Mouse (Mus musculus): ENCODE data around the gene Kctd5. TPM values are rescaled to one million over a fixed set of nuclear protein-coding genes. Genes with fewer than 3 reads are reported as not detected.

The Kctd5 gene
- polyA plus RNA-seq, 1 experiment from 2014 or later: 52.8 TPM

GRCm38 (mm10) chr17:24007391-24007790 is 65.9 kb downstream of the Kctd5 start:
- Histone ChIP-seq H3K27ac (ENCODE audit: low read depth) (no peak overlapping the region), H3K36me3 (ENCODE audit: control insufficient read depth, insufficient read depth, low read length) (no peaks in the 10 kb centered on the region)

GRCm38 (mm10) chr17:24006930-24007329 is 66.4 kb downstream of the Kctd5 start:
- no peak for ATAC-seq (replicated peaks; ENCODE audit: low FRiP score, low TSS enrichment, low read depth)
- no peaks in the 10 kb centered on the region for H3K9me3 ChIP-seq (ENCODE audit: control insufficient read depth, low read length)

More at GRCm38 (mm10) chr17:24007391-24007790, 65.9 kb downstream of the Kctd5 start:
- Histone ChIP-seq H3K27me3 (replicated peaks; ENCODE audit: control insufficient read depth, insufficient read depth, low read length) (no peaks in the 10 kb centered on the region), H3K4me1 (replicated peaks; ENCODE audit: control insufficient read depth, insufficient read depth, low read length) (no peaks in the 10 kb centered on the region), H3K9me3 (ENCODE audit: control insufficient read depth, low read length) (no peaks in the 10 kb centered on the region), H3K4me3 (ENCODE audit: low read depth, low read length) (no peak overlapping the region), H3K4me2 (ENCODE audit: low read length) (no peak overlapping the region), H3K9ac (ENCODE audit: low read length) (no peak overlapping the region)
- 64% methylated on average over 1 of the region's 1 CpGs for WGBS
- peak; percentile 62; the same call in 1 of the 2 replicates for ATAC-seq (replicated peaks; ENCODE audit: low FRiP score, low TSS enrichment, low read depth)
- DNase-seq (ENCODE audit: low spot score): no peak

GRCm38 (mm10) chr17:24005049-24005448 is 68.2 kb downstream of the Kctd5 start:
- H3K27me3 ChIP-seq (replicated peaks; ENCODE audit: control insufficient read depth, insufficient read depth, low read length): no peaks in the 10 kb centered on the region

More at GRCm38 (mm10) chr17:24006930-24007329, 66.4 kb downstream of the Kctd5 start:
- Histone ChIP-seq H3K4me2 (ENCODE audit: low read length) (no peak overlapping the region), H3K9ac (ENCODE audit: low read length) (no peak overlapping the region), H3K27me3 (replicated peaks; ENCODE audit: control insufficient read depth, insufficient read depth, low read length) (no peaks in the 10 kb centered on the region), H3K4me3 (ENCODE audit: low read depth, low read length) (no peak overlapping the region), H3K4me1 (replicated peaks; ENCODE audit: control insufficient read depth, insufficient read depth, low read length) (no peaks in the 10 kb centered on the region), H3K27ac (ENCODE audit: low read depth) (no peak overlapping the region), H3K36me3 (ENCODE audit: control insufficient read depth, insufficient read depth, low read length) (no peaks in the 10 kb centered on the region)
- 58% methylated on average over 2 of the region's 2 CpGs for WGBS
- no peak for DNase-seq (ENCODE audit: low spot score)

GRCm38 (mm10) chr17:24004071-24004665 is 69.1 kb downstream of the Kctd5 start:
- Histone ChIP-seq H3K36me3 (ENCODE audit: control insufficient read depth, insufficient read depth, low read length) (no peaks in the 10 kb centered on the region), H3K9ac (ENCODE audit: low read length) (no peak overlapping the region), H3K27ac (ENCODE audit: low read depth) (no peak overlapping the region), H3K4me1 (replicated peaks; ENCODE audit: control insufficient read depth, insufficient read depth, low read length) (no peaks in the 10 kb centered on the region), H3K27me3 (replicated peaks; ENCODE audit: control insufficient read depth, insufficient read depth, low read length) (no peaks in the 10 kb centered on the region), H3K4me2 (ENCODE audit: low read length) (no peak overlapping the region), H3K4me3 (ENCODE audit: low read depth, low read length) (no peak overlapping the region), H3K9me3 (ENCODE audit: control insufficient read depth, low read length) (no peaks in the 10 kb centered on the region)
- ATAC-seq (replicated peaks; ENCODE audit: low FRiP score, low TSS enrichment, low read depth): no peak
- no peak for DNase-seq (ENCODE audit: low spot score)
- WGBS: 91% methylated on average over 14 of the region's 14 CpGs

More at GRCm38 (mm10) chr17:24005049-24005448, 68.2 kb downstream of the Kctd5 start:
- no peaks in the 10 kb centered on the region for H3K4me1 ChIP-seq (replicated peaks; ENCODE audit: control insufficient read depth, insufficient read depth, low read length)
- H3K9me3 ChIP-seq (ENCODE audit: control insufficient read depth, low read length): no peaks in the 10 kb centered on the region
- DNase-seq (ENCODE audit: low spot score) (no peak), ATAC-seq (replicated peaks; ENCODE audit: low FRiP score, low TSS enrichment, low read depth) (no peak)
- no peak overlapping the region for H3K27ac ChIP-seq (ENCODE audit: low read depth)
- WGBS: 98% methylated on average over 3 of the region's 3 CpGs
- no peak overlapping the region for H3K4me2 ChIP-seq (ENCODE audit: low read length)
- no peak overlapping the region for H3K4me3 ChIP-seq (ENCODE audit: low read depth, low read length)
- no peak overlapping the region for H3K9ac ChIP-seq (ENCODE audit: low read length)
- H3K36me3 ChIP-seq (ENCODE audit: control insufficient read depth, insufficient read depth, low read length): no peaks in the 10 kb centered on the region

GRCm38 (mm10) chr17:24000404-24000803 is 72.9 kb downstream of the Kctd5 start:
- H3K27ac ChIP-seq (ENCODE audit: low read depth): no peak overlapping the region
- DNase-seq (ENCODE audit: low spot score): no peak
- no peaks in the 10 kb centered on the region for H3K27me3 ChIP-seq (replicated peaks; ENCODE audit: control insufficient read depth, insufficient read depth, low read length)
- H3K4me1 ChIP-seq (replicated peaks; ENCODE audit: control insufficient read depth, insufficient read depth, low read length): no peaks in the 10 kb centered on the region
- ATAC-seq (replicated peaks; ENCODE audit: low FRiP score, low TSS enrichment, low read depth): no peak
- H3K4me3 ChIP-seq (ENCODE audit: low read depth, low read length): no peak overlapping the region
- no peaks in the 10 kb centered on the region for H3K9me3 ChIP-seq (ENCODE audit: control insufficient read depth, low read length)
- no peaks in the 10 kb centered on the region for H3K36me3 ChIP-seq (ENCODE audit: control insufficient read depth, insufficient read depth, low read length)
- WGBS: 41% methylated on average over 5 of the region's 5 CpGs
- no peak overlapping the region for H3K4me2 ChIP-seq (ENCODE audit: low read length)
- no peak overlapping the region for H3K9ac ChIP-seq (ENCODE audit: low read length)

GRCm38 (mm10) chr17:23998383-23998782 is 74.9 kb downstream of the Kctd5 start:
- no peak overlapping the region for H3K27ac ChIP-seq (ENCODE audit: low read depth)
- no peak overlapping the region for H3K4me2 ChIP-seq (ENCODE audit: low read length)
- 0 out of 2 replicates have a peak, but pooled peaks cover 4% of the 10 kb centered on the region for H3K4me1 ChIP-seq (replicated peaks; ENCODE audit: control insufficient read depth, insufficient read depth, low read length)
- no peak for DNase-seq (ENCODE audit: low spot score)
- H3K36me3 ChIP-seq (ENCODE audit: control insufficient read depth, insufficient read depth, low read length): no peaks in the 10 kb centered on the region
- no peak overlapping the region for H3K4me3 ChIP-seq (ENCODE audit: low read depth, low read length)
- no peak overlapping the region for H3K9ac ChIP-seq (ENCODE audit: low read length)
- no peaks in the 10 kb centered on the region for H3K9me3 ChIP-seq (ENCODE audit: control insufficient read depth, low read length)
- ATAC-seq (replicated peaks; ENCODE audit: low FRiP score, low TSS enrichment, low read depth): no peak
- no peaks in the 10 kb centered on the region for H3K27me3 ChIP-seq (replicated peaks; ENCODE audit: control insufficient read depth, insufficient read depth, low read length)
- 43% methylated on average over 6 of the region's 6 CpGs for WGBS

- Histone ChIP-seq H3K27me3 (replicated peaks; ENCODE audit: control insufficient read depth, insufficient read depth, low read length) (no peaks in the 10 kb centered on the region), H3K27ac (ENCODE audit: low read depth) (no peak within 1 kb of the TSS), H3K9ac (ENCODE audit: low read length) (no peak within 1 kb of the TSS), H3K9me3 (ENCODE audit: control insufficient read depth, low read length) (no peaks in the 10 kb centered on the region), H3K4me1 (replicated peaks; ENCODE audit: control insufficient read depth, insufficient read depth, low read length) (0 out of 2 replicates have a peak, but pooled peaks cover 4% of the 10 kb centered on the region), H3K36me3 (ENCODE audit: control insufficient read depth, insufficient read depth, low read length) (no peaks in the 10 kb centered on the region), H3K4me3 (ENCODE audit: low read depth, low read length) (no peak within 1 kb of the TSS), H3K4me2 (ENCODE audit: low read length) (no peak within 1 kb of the TSS)
- ATAC-seq (replicated peaks; ENCODE audit: low FRiP score, low TSS enrichment, low read depth): no peak
- WGBS: 59% methylated on average over 2 of the region's 2 CpGs
- DNase-seq (ENCODE audit: low spot score): no peak
Observed at GRCm38 (mm10) chr17:23997901-23998300, 75.4 kb downstream of the Kctd5 start, which contains the start of gene Prss22. Gene Prss22, minus strand, starts transcription at chr17:23998100.

Data from intestine, embryonic 14.5 days (tissue).